Mouse (Mus musculus): ENCODE results near the gene Por. TPM values are rescaled to one million over a fixed set of nuclear protein-coding genes. Genes with fewer than 3 reads are reported as not detected.

The Por gene
- polyA plus RNA-seq, 1 experiment from 2014 or later = 63.0 TPM

DNA sequence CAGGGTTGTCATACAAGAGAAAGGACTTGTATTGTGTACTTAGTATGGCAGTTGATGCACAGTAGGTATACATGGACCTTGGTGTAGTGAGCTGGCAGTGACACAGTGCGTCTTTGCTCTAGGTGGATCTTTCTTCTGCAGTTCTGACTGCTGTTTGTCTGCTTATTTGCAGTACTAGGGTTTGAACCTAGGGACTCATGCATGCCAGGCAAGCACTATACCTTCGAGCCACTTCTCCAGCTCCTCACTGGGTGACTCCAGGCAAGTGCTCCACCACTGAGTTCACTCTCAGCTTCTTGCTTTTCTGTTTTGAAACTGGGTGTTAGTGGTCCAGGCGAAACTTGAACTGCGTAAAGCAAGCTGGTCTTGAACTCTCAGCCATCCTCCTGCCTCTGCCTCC, 31.8 kb downstream of the Por start:
- 96% methylated on average over 4 of the region's 4 CpGs for WGBS

DNA sequence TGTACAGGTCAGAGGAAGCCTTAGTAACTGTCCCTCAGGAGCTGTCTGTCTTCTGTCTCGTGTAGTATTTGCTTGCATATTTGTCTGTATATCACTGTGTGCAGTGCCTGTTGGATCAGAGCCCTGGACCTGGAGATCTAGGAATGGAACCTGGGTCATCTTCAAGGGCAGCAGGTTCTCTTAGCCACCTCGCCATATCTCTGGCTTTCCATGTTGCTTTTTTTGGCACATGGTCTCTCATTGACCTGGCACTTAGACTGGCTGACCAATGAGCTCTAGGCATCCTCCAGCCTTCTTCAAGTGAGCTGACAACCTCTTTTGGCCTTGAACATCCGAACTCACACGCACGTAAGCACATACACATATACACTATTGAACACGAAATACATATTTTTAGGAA, 32.4 kb downstream of the Por start:
- Histone ChIP-seq H3K9ac (ENCODE audit: low read depth, low read length) (no peak overlapping the region), H3K27me3 (ENCODE audit: control insufficient read depth, insufficient read depth, low read length) (no peaks in the 10 kb centered on the region), H3K36me3 (ENCODE audit: control insufficient read depth, insufficient read depth, low read length) (no peaks in the 10 kb centered on the region), H3K9me3 (ENCODE audit: control insufficient read depth, low read length) (no peaks in the 10 kb centered on the region), H3K4me1 (replicated peaks; ENCODE audit: control insufficient read depth, insufficient read depth, low read length) (no peaks in the 10 kb centered on the region), H3K4me2 (replicated peaks; ENCODE audit: low read depth, low read length) (no peak overlapping the region), H3K27ac (ENCODE audit: low read depth, low read length) (no peak overlapping the region), H3K4me3 (ENCODE audit: low read depth, low read length) (no peak overlapping the region)
- DNase-seq (ENCODE audit: low spot score) (no peak), ATAC-seq (ENCODE audit: low FRiP score) (no peak)
- WGBS = 91% methylated on average over 6 of the region's 6 CpGs

More for the DNA sequence above, 31.8 kb downstream of the Por start:
- no peaks in the 10 kb centered on the region for H3K9me3 ChIP-seq (ENCODE audit: control insufficient read depth, low read length)
- H3K27ac ChIP-seq (ENCODE audit: low read depth, low read length) = no peak overlapping the region
- H3K4me3 ChIP-seq (ENCODE audit: low read depth, low read length) = no peak overlapping the region
- DNase-seq (ENCODE audit: low spot score) = no peak
- no peak for ATAC-seq (ENCODE audit: low FRiP score)
- H3K4me1 ChIP-seq (replicated peaks; ENCODE audit: control insufficient read depth, insufficient read depth, low read length) = no peaks in the 10 kb centered on the region
- no peaks in the 10 kb centered on the region for H3K27me3 ChIP-seq (ENCODE audit: control insufficient read depth, insufficient read depth, low read length)
- no peak overlapping the region for H3K4me2 ChIP-seq (replicated peaks; ENCODE audit: low read depth, low read length)
- no peaks in the 10 kb centered on the region for H3K36me3 ChIP-seq (ENCODE audit: control insufficient read depth, insufficient read depth, low read length)
- H3K9ac ChIP-seq (ENCODE audit: low read depth, low read length) = no peak overlapping the region

DNA sequence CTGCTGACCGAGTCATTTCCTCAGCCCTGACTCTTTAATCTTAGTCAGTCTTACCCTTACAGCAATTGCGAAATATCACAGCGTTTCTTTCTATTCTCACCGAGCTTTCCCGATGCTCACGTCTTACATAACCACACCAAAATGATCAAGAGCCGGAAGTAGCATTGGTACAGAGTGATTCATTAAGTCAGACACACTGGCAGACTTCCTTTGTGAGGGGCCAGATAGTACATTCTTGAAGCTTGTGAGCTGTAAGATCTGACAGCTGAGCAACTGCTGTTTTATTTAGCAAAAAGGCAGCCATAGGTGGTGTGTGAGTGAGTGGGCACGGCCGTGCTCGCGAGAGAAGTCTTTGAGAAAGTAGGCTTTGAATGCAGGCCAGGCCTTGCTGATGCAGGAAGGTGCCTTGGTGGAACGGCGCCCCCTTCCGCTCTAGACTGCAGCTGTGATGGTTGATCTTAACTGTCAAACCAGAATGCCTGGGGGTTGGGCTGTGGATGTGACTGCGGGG, 32.9 kb downstream of the Por start:
- no peak overlapping the region for H3K4me2 ChIP-seq (replicated peaks; ENCODE audit: low read depth, low read length)
- no peak overlapping the region for H3K27ac ChIP-seq (ENCODE audit: low read depth, low read length)
- no peaks in the 10 kb centered on the region for H3K36me3 ChIP-seq (ENCODE audit: control insufficient read depth, insufficient read depth, low read length)
- 83% methylated on average over 15 of the region's 15 CpGs for WGBS
- H3K9me3 ChIP-seq (ENCODE audit: control insufficient read depth, low read length) = no peaks in the 10 kb centered on the region
- ATAC-seq (ENCODE audit: low FRiP score) = no peak
- H3K4me1 ChIP-seq (replicated peaks; ENCODE audit: control insufficient read depth, insufficient read depth, low read length) = no peaks in the 10 kb centered on the region
- no peak overlapping the region for H3K4me3 ChIP-seq (ENCODE audit: low read depth, low read length)
- no peak for DNase-seq (ENCODE audit: low spot score)
- H3K9ac ChIP-seq (ENCODE audit: low read depth, low read length) = no peak overlapping the region
- H3K27me3 ChIP-seq (ENCODE audit: control insufficient read depth, insufficient read depth, low read length) = no peaks in the 10 kb centered on the region

DNA sequence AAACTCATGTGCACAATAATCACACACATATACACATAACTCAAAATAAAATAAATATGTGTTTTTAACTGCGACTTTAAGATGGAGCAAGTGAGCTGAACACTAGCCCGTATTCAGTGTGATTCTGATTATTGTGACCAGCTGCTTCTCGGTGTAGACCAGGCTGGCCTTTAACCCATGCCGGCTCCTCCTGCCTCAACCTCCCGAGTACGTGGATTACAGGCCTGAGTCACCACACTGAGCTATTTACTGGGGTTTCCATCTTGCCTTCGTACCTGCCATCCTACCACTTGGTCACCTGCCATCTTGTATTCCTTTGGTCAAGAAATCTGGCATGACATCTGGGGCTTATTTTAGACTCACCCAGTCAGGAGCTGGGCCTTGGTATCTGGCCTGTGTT, 33.6 kb downstream of the Por start:
- no peak for ATAC-seq (ENCODE audit: low FRiP score)
- no peaks in the 10 kb centered on the region for H3K27me3 ChIP-seq (ENCODE audit: control insufficient read depth, insufficient read depth, low read length)

DNA sequence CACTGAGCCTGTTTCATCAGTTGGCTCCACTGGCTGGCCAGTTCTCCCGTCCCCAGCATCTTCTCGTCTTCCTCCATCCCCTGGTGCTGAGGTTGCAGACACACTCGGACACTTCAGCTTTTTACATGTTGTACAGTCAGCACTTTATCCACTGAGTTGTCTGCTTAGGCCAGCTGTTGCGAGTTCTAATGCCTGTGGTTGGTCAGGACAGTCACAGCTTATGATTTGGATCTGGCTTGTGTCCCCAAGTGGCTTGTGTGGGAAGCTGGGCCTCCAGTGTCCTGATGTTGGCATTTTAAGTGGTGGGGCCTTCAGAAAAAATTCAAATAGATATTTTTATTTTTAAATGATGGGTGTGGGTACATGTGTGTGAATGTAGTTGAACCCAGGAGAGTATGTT, 35.5 kb downstream of the Por start:
- Histone ChIP-seq H3K27ac (ENCODE audit: low read depth, low read length) (no peak overlapping the region), H3K4me2 (replicated peaks; ENCODE audit: low read depth, low read length) (no peak overlapping the region), H3K9ac (ENCODE audit: low read depth, low read length) (no peak overlapping the region), H3K9me3 (ENCODE audit: control insufficient read depth, low read length) (no peaks in the 10 kb centered on the region), H3K4me1 (replicated peaks; ENCODE audit: control insufficient read depth, insufficient read depth, low read length) (no peaks in the 10 kb centered on the region), H3K36me3 (ENCODE audit: control insufficient read depth, insufficient read depth, low read length) (no peaks in the 10 kb centered on the region), H3K27me3 (ENCODE audit: control insufficient read depth, insufficient read depth, low read length) (no peaks in the 10 kb centered on the region), H3K4me3 (ENCODE audit: low read depth, low read length) (no peak overlapping the region)
- ATAC-seq (ENCODE audit: low FRiP score) (no peak), DNase-seq (ENCODE audit: low spot score) (no peak)
- WGBS = 89% methylated on average over 4 of the region's 4 CpGs

More for the DNA sequence above, 33.6 kb downstream of the Por start:
- no peak for DNase-seq (ENCODE audit: low spot score)
- Histone ChIP-seq H3K36me3 (ENCODE audit: control insufficient read depth, insufficient read depth, low read length) (no peaks in the 10 kb centered on the region), H3K27ac (ENCODE audit: low read depth, low read length) (no peak overlapping the region), H3K4me1 (replicated peaks; ENCODE audit: control insufficient read depth, insufficient read depth, low read length) (no peaks in the 10 kb centered on the region), H3K4me2 (replicated peaks; ENCODE audit: low read depth, low read length) (no peak overlapping the region), H3K4me3 (ENCODE audit: low read depth, low read length) (no peak overlapping the region), H3K9me3 (ENCODE audit: control insufficient read depth, low read length) (no peaks in the 10 kb centered on the region), H3K9ac (ENCODE audit: low read depth, low read length) (no peak overlapping the region)
- WGBS = 92% methylated on average over 7 of the region's 7 CpGs

DNA sequence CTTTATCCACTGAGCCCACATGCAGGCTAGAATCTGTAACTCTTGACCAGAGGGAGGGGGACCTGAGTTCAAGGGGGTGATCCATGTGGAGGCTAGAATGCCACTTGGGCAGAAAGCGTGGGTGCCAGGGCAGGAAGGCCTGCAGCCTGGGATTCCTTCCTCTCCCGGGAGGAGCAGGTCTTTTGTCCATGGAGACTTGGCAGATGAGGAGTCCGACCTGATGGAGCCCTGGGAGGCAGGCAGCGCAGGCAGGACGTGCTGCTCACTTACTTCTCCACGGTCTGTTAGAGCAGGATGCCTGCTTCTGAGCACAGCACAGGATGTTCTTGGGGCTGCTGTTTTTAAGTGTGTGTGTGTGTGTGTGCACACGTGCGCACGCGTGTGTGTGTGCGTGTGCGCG, 37.2 kb downstream of the Por start:
- no peaks in the 10 kb centered on the region for H3K36me3 ChIP-seq (ENCODE audit: control insufficient read depth, insufficient read depth, low read length)
- H3K27ac ChIP-seq (ENCODE audit: low read depth, low read length) = no peak overlapping the region
- no peaks in the 10 kb centered on the region for H3K4me1 ChIP-seq (replicated peaks; ENCODE audit: control insufficient read depth, insufficient read depth, low read length)
- DNase-seq (ENCODE audit: low spot score) (no peak), ATAC-seq (ENCODE audit: low FRiP score) (no peak)
- no peak overlapping the region for H3K4me2 ChIP-seq (replicated peaks; ENCODE audit: low read depth, low read length)
- no peak overlapping the region for H3K4me3 ChIP-seq (ENCODE audit: low read depth, low read length)
- H3K27me3 ChIP-seq (ENCODE audit: control insufficient read depth, insufficient read depth, low read length) = no peaks in the 10 kb centered on the region
- no peak overlapping the region for H3K9ac ChIP-seq (ENCODE audit: low read depth, low read length)
- 98% methylated on average over 13 of the region's 13 CpGs for whole genome bisulfite sequencing
- no peaks in the 10 kb centered on the region for H3K9me3 ChIP-seq (ENCODE audit: control insufficient read depth, low read length)

DNA sequence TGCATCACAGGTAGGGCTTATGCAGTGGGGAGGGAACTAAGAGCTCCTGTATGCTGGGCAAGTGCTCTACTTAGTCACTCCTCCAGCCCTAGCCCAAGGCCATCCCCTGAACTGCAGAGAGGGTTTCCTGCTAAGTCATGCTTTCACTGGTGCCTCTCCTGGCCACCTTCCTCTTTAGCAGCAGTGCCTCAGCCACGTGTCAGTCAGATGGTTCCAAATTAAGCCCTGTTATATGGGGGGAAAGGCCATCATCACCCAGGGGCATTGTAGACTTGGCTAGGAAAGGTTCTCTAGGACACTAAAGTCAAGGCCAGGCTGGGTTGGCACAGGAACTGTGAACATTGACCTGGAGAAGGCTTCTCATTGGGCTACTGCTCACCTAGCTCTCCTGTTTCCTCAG, 38.0 kb downstream of the Por start:
- H3K36me3 ChIP-seq (ENCODE audit: control insufficient read depth, insufficient read depth, low read length) = no peaks in the 10 kb centered on the region
- no peak overlapping the region for H3K4me3 ChIP-seq (ENCODE audit: low read depth, low read length)
- no peaks in the 10 kb centered on the region for H3K27me3 ChIP-seq (ENCODE audit: control insufficient read depth, insufficient read depth, low read length)
- no peak overlapping the region for H3K4me2 ChIP-seq (replicated peaks; ENCODE audit: low read depth, low read length)
- no peak overlapping the region for H3K9ac ChIP-seq (ENCODE audit: low read depth, low read length)
- H3K9me3 ChIP-seq (ENCODE audit: control insufficient read depth, low read length) = no peaks in the 10 kb centered on the region
- 76% methylated on average over 1 of the region's 1 CpGs for WGBS
- ATAC-seq (ENCODE audit: low FRiP score) (no peak), DNase-seq (ENCODE audit: low spot score) (no peak)
- no peaks in the 10 kb centered on the region for H3K4me1 ChIP-seq (replicated peaks; ENCODE audit: control insufficient read depth, insufficient read depth, low read length)
- no peak overlapping the region for H3K27ac ChIP-seq (ENCODE audit: low read depth, low read length)

DNA sequence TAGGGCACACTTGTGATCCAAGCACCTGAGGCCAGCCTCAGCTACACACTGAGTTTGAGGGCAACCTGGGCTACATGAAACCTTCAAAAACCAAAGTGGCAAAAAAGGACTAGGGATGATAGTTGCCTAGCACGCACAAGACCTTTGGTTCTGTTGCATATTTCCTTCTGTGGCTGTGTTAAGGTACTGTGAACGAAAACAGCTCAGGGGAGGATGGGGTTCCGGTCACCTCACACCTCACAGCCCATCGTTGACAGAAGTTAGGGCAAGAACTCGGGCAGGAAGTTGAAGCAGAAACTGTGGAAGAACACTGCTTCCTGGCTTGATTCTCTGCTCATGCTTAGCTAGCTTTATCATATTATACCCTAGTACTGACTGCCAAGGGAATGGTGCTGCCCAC, 39.9 kb downstream of the Por start:
- H3K9ac ChIP-seq (ENCODE audit: low read depth, low read length) = no peak overlapping the region
- no peaks in the 10 kb centered on the region for H3K27me3 ChIP-seq (ENCODE audit: control insufficient read depth, insufficient read depth, low read length)
- no peak overlapping the region for H3K27ac ChIP-seq (ENCODE audit: low read depth, low read length)
- ATAC-seq (ENCODE audit: low FRiP score) (no peak), DNase-seq (ENCODE audit: low spot score) (no peak)
- H3K9me3 ChIP-seq (ENCODE audit: control insufficient read depth, low read length) = no peaks in the 10 kb centered on the region
- no peak overlapping the region for H3K4me2 ChIP-seq (replicated peaks; ENCODE audit: low read depth, low read length)
- H3K4me3 ChIP-seq (ENCODE audit: low read depth, low read length) = no peak overlapping the region
- 99% methylated on average over 5 of the region's 5 CpGs for WGBS
- 0 out of 2 replicates have a peak, but pooled peaks cover 4% of the 10 kb centered on the region for H3K4me1 ChIP-seq (replicated peaks; ENCODE audit: control insufficient read depth, insufficient read depth, low read length)
- no peaks in the 10 kb centered on the region for H3K36me3 ChIP-seq (ENCODE audit: control insufficient read depth, insufficient read depth, low read length)

DNA sequence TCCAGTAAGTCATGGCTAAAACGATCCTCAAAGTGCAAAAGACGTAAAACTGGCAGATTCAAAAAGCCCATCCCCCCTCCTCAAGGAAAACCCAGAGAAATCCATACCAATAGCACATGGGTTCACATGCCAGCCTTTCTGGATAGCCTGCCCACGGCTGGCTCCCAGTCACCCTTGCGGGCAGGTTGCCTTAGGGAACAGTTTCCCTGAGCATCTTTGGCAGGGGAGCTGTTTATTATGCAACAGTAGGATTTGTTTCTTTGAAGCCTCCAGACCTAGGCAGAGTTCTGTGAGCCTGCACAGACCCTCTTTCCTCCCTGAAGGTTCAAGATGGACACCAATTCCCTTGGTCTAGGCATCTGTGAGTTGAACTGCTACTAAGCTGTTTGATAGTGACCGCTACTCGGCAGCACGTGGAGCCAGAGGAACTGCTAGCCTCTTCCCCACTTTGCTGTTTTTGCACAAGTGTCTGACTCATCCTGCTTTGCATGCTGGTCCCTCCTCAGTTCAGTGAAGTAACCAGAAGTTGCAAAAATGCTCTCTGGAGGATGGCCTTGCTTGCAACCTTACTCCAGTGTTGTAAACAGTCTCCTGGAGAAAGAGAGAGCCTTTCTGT, 40.9 kb downstream of the Por start:
- H3K27ac ChIP-seq (ENCODE audit: low read depth, low read length) = no peak overlapping the region
- no peak overlapping the region for H3K9ac ChIP-seq (ENCODE audit: low read depth, low read length)
- no peak overlapping the region for H3K4me2 ChIP-seq (replicated peaks; ENCODE audit: low read depth, low read length)
- H3K9me3 ChIP-seq (ENCODE audit: control insufficient read depth, low read length) = no peaks in the 10 kb centered on the region
- 92% methylated on average over 7 of the region's 7 CpGs for WGBS
- no peaks in the 10 kb centered on the region for H3K36me3 ChIP-seq (ENCODE audit: control insufficient read depth, insufficient read depth, low read length)
- DNase-seq (ENCODE audit: low spot score) (no peak), ATAC-seq (ENCODE audit: low FRiP score) (no peak)
- no peak overlapping the region for H3K4me3 ChIP-seq (ENCODE audit: low read depth, low read length)
- H3K4me1 ChIP-seq (replicated peaks; ENCODE audit: control insufficient read depth, insufficient read depth, low read length) = 0 out of 2 replicates have a peak, but pooled peaks cover 4% of the 10 kb centered on the region
- H3K27me3 ChIP-seq (ENCODE audit: control insufficient read depth, insufficient read depth, low read length) = no peaks in the 10 kb centered on the region
